Mouse (Mus musculus) forebrain, postnatal 0 days (tissue): ENCODE data around the gene Ahnak. TPM values are rescaled to one million over a fixed set of nuclear protein-coding genes. Genes with fewer than 3 reads are reported as not detected.

Source experiments
- ATAC-seq: fragments of 200-750 bp; cut with Nextera tagmentation; 2 replicates; pipeline ENCODE4 v1.8.0; 2017; ENCODE audit warnings: mild to moderate bottlenecking, moderate library complexity
- DNase-seq: peaks from one replicate; pipeline ENCODE4 v3.0.0-alpha.2; 2015
- H3K27ac ChIP-seq: fragments of 300-500 bp; sonication (generic); 2 replicates; pipeline ENCODE4 v1.5.1; 2014; ENCODE audit warnings: low read depth, mild to moderate bottlenecking, antibody characterized with exemption, low read length, moderate library complexity, mixed read lengths
- H3K27me3 ChIP-seq: fragments of 300-500 bp; sonication (generic); 2 replicates; pipeline ENCODE4 v1.6.1; 2014; ENCODE audit warnings: mild to moderate bottlenecking, low read length, mixed read lengths; ENCODE audit not compliant: insufficient read depth
- H3K36me3 ChIP-seq: fragments of 300-500 bp; sonication (generic); 2 replicates; pipeline ENCODE4 v1.6.1; 2014; ENCODE audit warnings: mild to moderate bottlenecking, moderate library complexity; ENCODE audit not compliant: insufficient read depth
- H3K4me1 ChIP-seq: fragments of 300-500 bp; sonication (generic); 2 replicates; pipeline ENCODE4 v1.6.1; 2014; ENCODE audit warnings: antibody characterized with exemption; ENCODE audit not compliant: insufficient read depth
- H3K4me2 ChIP-seq: fragments of 300-500 bp; sonication (generic); 2 replicates; pipeline ENCODE4 v1.6.1; 2014; ENCODE audit warnings: low read depth, mild to moderate bottlenecking, moderate library complexity
- H3K4me3 ChIP-seq: fragments of 300-500 bp; sonication (generic); 2 replicates; pipeline ENCODE4 v1.5.1; 2014; ENCODE audit warnings: low read depth, low read length, mixed read lengths
- H3K9ac ChIP-seq: fragments of 300-500 bp; sonication (generic); 2 replicates; pipeline ENCODE4 v1.6.1; 2014; ENCODE audit warnings: mild to moderate bottlenecking
- H3K9me3 ChIP-seq: fragments of 300-500 bp; sonication (generic); 2 replicates; pipeline ENCODE4 v1.6.1; 2016; ENCODE audit warnings: low read length
- CTCF ChIP-seq: sonication (generic); IDR thresholded peaks from 2 replicates; pipeline ENCODE4 v1.5.1; 2016; ENCODE audit warnings: antibody characterized with exemption, control low read depth, low read depth
- WGBS: fragments of 180-500 bp; shearing (Covaris S2); extraction: QIAGEN DNeasy Blood & Tissue Kit; methylation state at CpG from one replicate; pipeline ENCODE4 v1.1.7; 2014; 5-methylcytosine and 5-hydroxymethylcytosine counted together
- polyA plus RNA-seq: library from polyadenylated mRNA; unstranded; fragments of >200 nt; fragmentation: Nextera tagmentation; extraction: Ambion mirVana; gene quantifications from 2 replicates; pipeline ENCODE4 v1.2.1, GENCODE M21; 2015
- total RNA-seq: library from RNA; depleted of rRNA; stranded (reverse); fragments of >200 nt; gene quantifications from 2 replicates; pipeline ENCODE4 v1.2.3, GENCODE M21; 2014

Ahnak gene
- total and polyA plus RNA-seq, 2 experiments from 2014 or later, result 3.2 to 17.9 TPM

DNA sequence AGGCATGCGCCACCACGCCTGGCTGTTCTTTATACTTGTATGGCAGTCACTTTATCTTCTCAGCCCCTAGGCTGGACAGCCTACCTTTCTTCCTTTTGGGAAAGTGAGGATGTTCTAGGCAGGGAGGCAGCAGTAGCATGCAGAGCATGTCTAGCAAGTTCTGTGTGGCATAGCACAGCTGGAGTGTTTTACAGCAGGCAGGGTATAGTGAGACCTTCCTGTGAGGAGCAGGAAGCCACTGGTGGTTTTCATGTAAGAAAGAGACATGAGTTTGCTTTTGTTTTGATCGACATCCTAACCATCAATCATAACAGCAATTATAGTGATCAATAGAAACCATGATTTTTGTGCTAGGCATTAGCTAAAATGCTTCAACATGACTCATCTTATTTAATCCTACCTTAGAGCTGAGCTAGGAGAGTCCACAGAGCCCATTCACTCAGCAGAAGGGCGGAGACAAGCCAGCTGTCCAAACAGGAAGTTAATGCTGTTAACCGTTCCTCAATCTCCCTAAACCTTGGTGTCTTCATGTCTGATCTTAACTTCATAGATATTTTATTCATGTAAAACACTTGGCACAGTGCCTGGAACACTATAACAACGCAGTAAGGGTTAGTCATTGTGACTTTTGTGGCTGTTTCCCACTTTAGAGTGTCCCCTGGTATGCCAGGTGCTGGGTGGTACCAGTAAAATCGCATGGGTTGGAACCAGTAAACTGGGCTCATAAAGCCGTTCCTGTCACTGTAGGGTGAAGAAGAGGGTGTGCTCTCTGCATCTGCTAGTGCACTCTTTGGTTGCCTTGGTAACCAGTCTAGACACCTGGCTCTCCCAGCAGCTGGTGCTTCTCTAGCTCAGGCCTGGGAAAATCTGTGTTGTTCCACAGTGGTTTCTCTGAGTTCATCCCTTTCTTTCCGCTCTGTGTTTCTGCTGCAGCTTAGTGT is 76.8 kb downstream of the Ahnak start:
- H3K4me1 ChIP-seq, result peaks cover 20% of the 10 kb centered on the region
- no peak overlapping the region for H3K9ac ChIP-seq
- H3K36me3 ChIP-seq, result no peaks in the 10 kb centered on the region
- no peak overlapping the region for H3K4me2 ChIP-seq
- peak; percentile 96 for ATAC-seq
- no peaks in the 10 kb centered on the region for H3K9me3 ChIP-seq
- no peak for TF ChIP-seq CTCF
- DNase-seq, result peak; percentile 75
- H3K27me3 ChIP-seq, result no peaks in the 10 kb centered on the region
- WGBS, result 56% methylated on average over 9 of the region's 9 CpGs
- H3K4me3 ChIP-seq, result no peak overlapping the region
- peak overlapping the region; percentile 67 for H3K27ac ChIP-seq

DNA sequence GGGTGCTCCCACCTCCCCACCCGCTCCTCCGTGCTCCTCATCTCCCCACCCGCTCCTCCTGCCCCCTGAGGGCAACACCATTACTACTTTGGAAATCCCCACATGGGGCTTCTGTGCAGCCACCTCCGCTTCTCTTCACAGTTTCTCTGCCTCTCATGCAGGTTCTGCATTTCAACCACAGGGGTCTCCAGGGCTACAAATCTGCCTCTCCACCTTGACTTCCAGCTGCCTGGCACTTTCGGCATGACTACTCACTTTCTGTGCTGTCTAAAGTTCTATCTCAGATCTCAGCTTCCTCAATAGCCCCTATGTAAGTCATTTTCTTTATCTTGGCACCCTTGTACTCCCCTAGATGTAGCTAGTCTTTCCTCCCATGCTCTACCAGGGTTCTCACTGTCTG is 78.2 kb downstream of the Ahnak start:
- ATAC-seq (no peak), DNase-seq (no peak)
- Histone ChIP-seq H3K9me3 (no peaks in the 10 kb centered on the region), H3K4me2 (no peak overlapping the region), H3K27me3 (no peaks in the 10 kb centered on the region), H3K36me3 (no peaks in the 10 kb centered on the region), H3K27ac (peak overlapping the region; percentile 67; the same call in 1 of the 2 replicates), H3K9ac (no peak overlapping the region), H3K4me1 (peaks cover 24% of the 10 kb centered on the region), H3K4me3 (no peak overlapping the region)
- 80% methylated on average over 5 of the region's 5 CpGs for WGBS
- TF ChIP-seq CTCF, result no peak

DNA sequence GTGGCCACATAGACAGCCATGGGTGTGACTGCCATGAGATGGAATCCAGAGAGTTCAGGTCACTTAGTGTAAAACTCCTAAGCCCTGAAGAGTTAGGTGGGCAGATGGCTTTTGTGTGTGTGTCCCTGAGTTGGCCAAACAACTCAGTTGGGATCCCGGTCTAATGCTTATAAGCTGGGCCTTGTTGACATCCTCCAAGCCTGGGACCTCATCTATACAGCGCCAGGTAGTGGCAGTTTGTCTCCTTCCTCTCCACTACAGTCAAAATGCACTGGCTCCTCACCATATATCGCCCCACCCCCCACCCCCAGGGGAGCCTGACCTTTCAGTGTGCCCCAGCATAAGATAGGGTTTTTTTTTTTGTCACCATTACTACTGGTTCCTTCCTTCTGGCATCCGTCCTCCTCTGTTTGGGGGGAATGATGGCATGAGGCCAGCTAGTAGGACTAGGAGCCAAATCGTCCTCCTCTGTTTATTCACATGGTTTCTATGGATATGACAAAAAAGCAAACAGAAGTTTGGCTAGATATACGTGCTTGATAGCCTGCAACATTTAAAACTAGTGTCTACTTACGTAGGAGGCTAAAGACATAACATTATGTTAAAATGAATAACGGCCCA is 80.7 kb downstream of the Ahnak start:
- no peak overlapping the region for H3K27ac ChIP-seq
- H3K9ac ChIP-seq, result no peak overlapping the region
- peak; percentile 68 for DNase-seq
- H3K27me3 ChIP-seq, result no peaks in the 10 kb centered on the region
- WGBS, result 43% methylated on average over 8 of the region's 8 CpGs
- no peaks in the 10 kb centered on the region for H3K36me3 ChIP-seq
- ATAC-seq, result no peak
- H3K9me3 ChIP-seq, result no peaks in the 10 kb centered on the region
- no peak overlapping the region for H3K4me2 ChIP-seq
- peaks cover 24% of the 10 kb centered on the region for H3K4me1 ChIP-seq
- TF ChIP-seq CTCF, result no peak
- no peak overlapping the region for H3K4me3 ChIP-seq

- Histone ChIP-seq H3K9me3 (no peaks in the 10 kb centered on the region), H3K4me1 (peaks cover 24% of the 10 kb centered on the region), H3K27ac (no peak overlapping the region), H3K4me3 (no peak overlapping the region), H3K9ac (no peak overlapping the region), H3K27me3 (no peaks in the 10 kb centered on the region), H3K36me3 (no peaks in the 10 kb centered on the region), H3K4me2 (no peak overlapping the region)
- no peak for TF ChIP-seq CTCF
- ATAC-seq (no peak), DNase-seq (no peak)
- 66% methylated on average over 2 of the region's 2 CpGs for whole genome bisulfite sequencing
These were observed 81.2 kb downstream of the Ahnak start for GRCm38 (mm10) chr19:9070316-9070715.

- Histone ChIP-seq H3K27me3 (no peaks in the 10 kb centered on the region), H3K4me2 (no peak overlapping the region), H3K4me1 (peaks cover 17% of the 10 kb centered on the region), H3K9ac (0 out of 2 replicates have a peak overlapping the region, but pooled peaks have one; percentile 10), H3K9me3 (no peaks in the 10 kb centered on the region), H3K4me3 (no peak overlapping the region), H3K27ac (no peak overlapping the region), H3K36me3 (no peaks in the 10 kb centered on the region)
- ATAC-seq (peak; percentile 59), DNase-seq (peak; percentile 15)
- TF ChIP-seq CTCF, result no peak
- WGBS, result 39% methylated on average over 7 of the region's 7 CpGs
These were observed 82.5 kb downstream of the Ahnak start for GRCm38 (mm10) chr19:9071456-9072156.

GRCm38 (mm10) chr19:9072157-9072530 is 83.1 kb downstream of the Ahnak start:
- TF ChIP-seq CTCF, result no peak
- Histone ChIP-seq H3K36me3 (no peaks in the 10 kb centered on the region), H3K9ac (no peak overlapping the region), H3K4me2 (no peak overlapping the region), H3K9me3 (no peaks in the 10 kb centered on the region), H3K27ac (no peak overlapping the region), H3K4me3 (no peak overlapping the region), H3K4me1 (peaks cover 17% of the 10 kb centered on the region), H3K27me3 (no peaks in the 10 kb centered on the region)
- WGBS, result 79% methylated on average over 2 of the region's 2 CpGs
- ATAC-seq (no peak), DNase-seq (no peak)
